Mouse (Mus musculus) cerebellum, adult 2 months (tissue): Measurements from ENCODE around the gene Rnf130.

Experiments used
- CTCF ChIP-seq: fragments of 200-500 bp; IDR thresholded peaks from 2 replicates; pipeline ENCODE4 v1.5.1; 2011; ENCODE audit warnings: low read depth, mild to moderate bottlenecking, control low read depth, low read length, moderate library complexity, borderline replicate concordance; ENCODE audit not compliant: insufficient read depth
- POLR2A ChIP-seq: fragments of 200-500 bp; IDR thresholded peaks from 2 replicates; pipeline ENCODE4 v1.6.1; 2011; ENCODE audit warnings: low read length, control low read depth, borderline replicate concordance; ENCODE audit not compliant: insufficient read depth

- TF ChIP-seq CTCF (no peak), POLR2A (no peak)
These were observed 106.7 kb downstream of the Rnf130 start for GRCm38 (mm10) chr11:50131801-50132201.
